Mouse (Mus musculus) myocyte (in vitro differentiated cells): ENCODE measurements around the gene Abca2.

ENCODE experiments used
- POLR2A ChIP-seq: IDR thresholded peaks from one replicate; pipeline ENCODE4 v1.6.1; 2011; ENCODE audit warnings: low read depth, mild to moderate bottlenecking, control low read depth, moderate library complexity; ENCODE audit not compliant: insufficient read length
- REST ChIP-seq: IDR thresholded peaks from one replicate; pipeline ENCODE4 v1.6.1; 2011; ENCODE audit warnings: mild to moderate bottlenecking, control low read depth, moderate library complexity; ENCODE audit not compliant: insufficient read depth, insufficient read length
- TCF12 ChIP-seq: IDR thresholded peaks from one replicate; pipeline ENCODE4 v1.6.1; 2011; ENCODE audit warnings: mild to moderate bottlenecking, control low read depth; ENCODE audit not compliant: poor library complexity, insufficient read depth, severe bottlenecking

DNA sequence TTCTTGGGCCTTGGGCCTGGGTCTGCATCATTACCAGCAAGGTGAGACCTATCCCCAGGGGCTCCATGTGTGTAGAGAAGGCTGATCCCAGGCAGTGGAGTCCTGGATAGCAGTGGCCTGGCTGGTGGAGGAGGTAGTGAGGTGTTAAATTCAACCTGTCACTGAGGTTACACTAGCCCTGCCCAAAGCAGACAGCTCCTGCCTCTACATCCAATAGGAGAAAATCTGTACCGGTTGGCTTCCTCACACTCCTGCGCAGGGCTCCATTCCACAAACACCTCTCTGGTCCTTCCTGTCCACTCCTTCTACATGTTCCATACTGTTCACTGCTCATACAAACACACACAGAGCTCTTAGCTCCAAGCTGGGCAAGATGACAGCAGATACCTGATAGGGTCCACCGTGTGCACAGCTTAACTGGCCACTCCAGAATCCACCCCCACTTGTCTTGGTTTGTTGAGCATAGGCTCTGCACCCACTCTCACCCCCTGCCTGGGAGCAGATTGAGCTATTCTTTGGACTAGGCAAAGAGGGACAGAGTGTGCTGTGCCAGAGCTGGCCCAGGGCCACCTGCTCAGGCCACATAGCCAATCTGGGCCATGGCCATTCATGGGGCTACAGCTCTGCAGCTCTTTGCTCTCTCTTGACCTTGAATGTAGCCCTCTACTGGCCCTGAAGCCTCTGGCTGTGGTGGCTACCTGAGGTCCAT lies 49.6 kb downstream of the Abca2 start:
- TF ChIP-seq TCF12: no peak
- no peak for TF ChIP-seq POLR2A
- no peak for TF ChIP-seq REST
